Mouse (Mus musculus): ENCODE measurements around the gene Adh5. TPM values are rescaled to one million over a fixed set of nuclear protein-coding genes. Genes with fewer than 3 reads are reported as not detected.

The Adh5 gene
- 207 and 222 TPM in 2 replicates for polyA plus RNA-seq (2016; fragmentation: Nextera tagmentation; extraction: Ambion mirVana)

DNA sequence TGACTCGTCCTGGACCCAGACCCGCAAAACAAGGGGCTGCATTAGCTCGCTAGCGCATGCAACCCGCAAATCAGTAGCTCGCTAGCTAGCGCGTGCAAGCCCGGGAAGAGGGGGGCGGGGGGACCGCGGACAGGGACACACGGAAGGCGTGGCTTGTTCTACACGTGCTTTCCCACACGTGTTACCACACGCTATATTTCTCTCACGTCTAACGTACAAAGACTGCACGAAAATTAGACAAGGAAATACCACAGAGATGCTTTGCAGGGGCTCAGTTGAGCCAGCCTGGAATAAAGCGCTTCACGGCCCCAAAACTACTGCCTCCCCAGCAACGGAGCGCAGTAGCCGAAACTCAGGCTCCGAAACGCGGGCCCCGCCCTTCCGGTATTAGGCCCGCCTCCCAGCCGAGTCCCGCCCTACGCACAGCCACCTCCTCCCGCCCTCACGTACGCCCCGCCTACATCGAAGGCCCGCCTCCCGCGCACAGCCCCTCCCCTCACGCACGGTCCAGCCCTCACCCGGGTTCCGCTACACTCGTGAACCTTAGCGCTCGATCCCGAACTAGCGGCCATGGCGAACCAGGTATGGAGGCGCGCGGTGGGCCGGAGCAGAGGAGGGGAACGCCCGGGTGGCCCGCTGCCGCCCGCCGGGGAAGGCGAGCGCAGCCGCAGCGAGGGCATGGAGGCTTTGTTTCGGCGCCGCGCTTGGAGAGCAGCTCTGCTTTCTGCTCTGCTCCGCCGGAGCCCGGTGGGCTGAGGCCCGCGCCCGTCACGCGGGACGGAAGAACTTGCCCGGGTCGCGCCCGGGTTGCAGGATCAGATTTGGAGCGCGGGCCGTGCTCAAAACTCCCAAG, at the start of gene Adh5:
TSS of gene Adh5 (plus strand) at position 482 of the 853 bp plus-strand sequence.
- peaks cover 31% of the 10 kb centered on the region for H3K36me3 ChIP-seq
- H3K9me3 ChIP-seq, result no peaks in the 10 kb centered on the region

DNA sequence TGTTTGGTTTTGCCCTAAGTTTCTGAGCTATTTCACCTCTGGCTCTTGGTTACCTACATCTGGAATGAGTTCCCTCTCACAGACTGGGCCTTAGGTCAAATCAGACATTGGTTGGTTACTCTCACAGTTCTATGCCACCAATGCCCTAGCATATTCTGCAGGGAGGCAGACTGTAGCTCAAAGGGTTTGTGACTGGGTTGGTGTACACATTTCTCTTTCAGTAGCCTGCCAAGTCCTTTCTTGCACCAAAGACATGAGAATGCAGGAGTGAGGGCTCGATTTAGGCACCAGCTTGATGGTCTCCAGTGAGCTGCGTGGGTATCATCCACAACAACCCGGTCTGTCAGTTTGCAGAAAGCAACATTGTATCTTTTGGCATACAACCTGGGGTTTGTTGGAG, 38.0 kb upstream of the Adh5 start:
- no peak overlapping the region for H3K9ac ChIP-seq (replicated peaks)
- no peaks in the 10 kb centered on the region for H3K9me3 ChIP-seq
- no peak for ATAC-seq (ENCODE audit: insufficient number of reproducible peaks, insufficient read depth, low FRiP score, low TSS enrichment, low read depth)
- H3K4me3 ChIP-seq (replicated peaks), result no peak overlapping the region
- WGBS, result 79% methylated on average over 3 of the region's 3 CpGs
- H3K36me3 ChIP-seq, result no peaks in the 10 kb centered on the region
- H3K4me2 ChIP-seq, result no peak overlapping the region
- H3K27me3 ChIP-seq, result no peaks in the 10 kb centered on the region
- H3K4me1 ChIP-seq (replicated peaks), result no peaks in the 10 kb centered on the region
- no peak overlapping the region for H3K27ac ChIP-seq

More for the DNA sequence above, at the start of gene Adh5:
- Histone ChIP-seq H3K4me1 (replicated peaks) (peaks cover 12% of the 10 kb centered on the region), H3K27ac (peak within 1 kb of the TSS; percentile 91), H3K27me3 (no peaks in the 10 kb centered on the region), H3K9ac (replicated peaks) (peak within 1 kb of the TSS; percentile 90), H3K4me3 (replicated peaks) (peak within 1 kb of the TSS; percentile 78), H3K4me2 (peak within 1 kb of the TSS; percentile 75)
- peak; percentile 98 for ATAC-seq (ENCODE audit: insufficient number of reproducible peaks, insufficient read depth, low FRiP score, low TSS enrichment, low read depth)
- WGBS, result under 1% methylated on average over 86 of the region's 86 CpGs

DNA sequence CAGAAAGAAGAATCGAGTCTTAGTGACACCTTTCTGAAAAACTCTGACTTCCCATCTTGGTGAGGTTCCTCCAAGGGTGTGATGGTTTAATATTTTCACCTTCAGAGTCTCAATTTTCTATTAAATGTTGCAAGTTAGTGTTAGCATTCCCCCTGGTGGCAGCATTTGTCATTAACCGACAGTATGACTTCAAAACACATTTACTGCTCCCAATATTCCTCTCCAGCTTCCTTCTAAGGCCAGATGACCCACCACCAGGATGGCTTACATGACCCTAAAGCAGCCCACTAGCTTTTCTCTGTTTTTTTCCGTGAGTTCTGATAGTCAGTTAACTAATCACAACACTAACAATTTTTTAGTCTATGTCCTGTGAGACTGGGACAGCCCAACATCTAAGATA, 37.6 kb upstream of the Adh5 start:
- ATAC-seq (ENCODE audit: insufficient number of reproducible peaks, insufficient read depth, low FRiP score, low TSS enrichment, low read depth), result no peak
- no peak overlapping the region for H3K4me3 ChIP-seq (replicated peaks)
- WGBS, result 44% methylated on average over 3 of the region's 3 CpGs
- no peaks in the 10 kb centered on the region for H3K4me1 ChIP-seq (replicated peaks)
- H3K4me2 ChIP-seq, result no peak overlapping the region
- H3K27me3 ChIP-seq, result no peaks in the 10 kb centered on the region
- no peaks in the 10 kb centered on the region for H3K36me3 ChIP-seq
- no peaks in the 10 kb centered on the region for H3K9me3 ChIP-seq
- no peak overlapping the region for H3K9ac ChIP-seq (replicated peaks)
- H3K27ac ChIP-seq, result no peak overlapping the region

DNA sequence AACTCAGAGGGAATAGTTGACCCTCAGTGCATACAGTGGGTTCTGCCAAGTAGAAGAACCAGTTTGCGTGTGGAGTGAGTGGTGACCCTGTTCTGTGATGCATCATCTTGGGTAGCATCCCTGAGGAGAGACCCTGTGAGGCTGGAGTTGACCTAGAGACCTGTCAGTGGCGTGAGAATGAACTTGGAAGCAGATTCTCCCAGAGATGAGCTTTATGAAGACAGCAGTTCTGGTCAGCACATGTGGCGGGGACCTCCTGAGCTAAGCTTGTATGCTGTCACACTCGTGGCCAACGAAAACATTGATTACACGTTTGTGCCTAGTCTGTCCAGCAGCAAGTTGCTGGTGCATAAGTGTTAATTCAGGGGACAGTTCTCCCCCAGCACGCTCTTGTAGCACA, 37.1 kb upstream of the Adh5 start:
- H3K4me1 ChIP-seq (replicated peaks), result no peaks in the 10 kb centered on the region
- H3K4me2 ChIP-seq, result no peak overlapping the region
- H3K36me3 ChIP-seq, result no peaks in the 10 kb centered on the region
- no peaks in the 10 kb centered on the region for H3K9me3 ChIP-seq
- no peak overlapping the region for H3K4me3 ChIP-seq (replicated peaks)
- H3K27ac ChIP-seq, result no peak overlapping the region
- ATAC-seq (ENCODE audit: insufficient number of reproducible peaks, insufficient read depth, low FRiP score, low TSS enrichment, low read depth), result no peak
- WGBS, result 87% methylated on average over 7 of the region's 7 CpGs
- no peaks in the 10 kb centered on the region for H3K27me3 ChIP-seq
- H3K9ac ChIP-seq (replicated peaks), result no peak overlapping the region

DNA sequence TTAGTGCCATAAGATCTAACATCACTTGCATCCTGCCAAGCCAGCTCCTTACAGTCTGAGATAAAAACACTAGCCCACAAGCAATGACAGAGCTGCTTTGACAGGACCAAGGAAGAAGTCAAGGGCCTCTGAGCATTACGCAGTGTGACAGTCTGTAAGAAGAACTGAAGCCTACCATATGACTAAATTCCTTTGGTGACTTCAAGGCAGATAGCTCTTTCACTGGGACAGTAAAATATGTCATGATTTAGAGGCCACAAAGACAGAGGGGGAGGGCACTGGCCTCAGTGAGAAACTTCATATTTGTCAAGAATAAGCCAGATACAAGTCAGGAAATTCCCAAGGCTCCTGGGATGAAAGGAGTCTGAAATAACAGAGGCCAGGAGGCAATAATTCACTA, 35.0 kb upstream of the Adh5 start:
- 94% methylated on average over 1 of the region's 1 CpGs for WGBS

DNA sequence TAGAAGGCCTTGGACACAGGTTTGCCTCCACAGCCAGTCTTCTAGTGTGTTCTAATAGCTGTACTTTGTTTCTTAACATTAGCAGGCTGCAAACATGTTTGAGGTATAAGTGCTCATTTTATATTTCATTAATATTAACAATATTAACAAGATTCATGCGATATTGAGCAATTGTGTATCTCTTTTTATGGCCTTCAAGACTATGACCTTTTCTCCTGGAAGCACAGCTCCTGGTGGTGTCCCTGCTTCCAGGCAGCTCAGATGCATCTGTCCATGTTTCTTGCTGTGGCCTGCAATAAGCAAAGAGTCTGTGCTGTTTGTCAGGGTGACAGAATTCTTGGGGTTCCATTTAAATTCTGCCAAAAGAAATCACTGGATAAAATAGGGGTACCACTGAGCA, 33.3 kb upstream of the Adh5 start:
- ATAC-seq (ENCODE audit: insufficient number of reproducible peaks, insufficient read depth, low FRiP score, low TSS enrichment, low read depth), result no peak
- WGBS, result 83% methylated on average over 1 of the region's 1 CpGs

More for the DNA sequence above, 35.0 kb upstream of the Adh5 start:
- no peaks in the 10 kb centered on the region for H3K36me3 ChIP-seq
- H3K9ac ChIP-seq (replicated peaks), result no peak overlapping the region
- H3K4me3 ChIP-seq (replicated peaks), result no peak overlapping the region
- H3K27ac ChIP-seq, result no peak overlapping the region
- no peaks in the 10 kb centered on the region for H3K4me1 ChIP-seq (replicated peaks)
- no peaks in the 10 kb centered on the region for H3K9me3 ChIP-seq
- no peaks in the 10 kb centered on the region for H3K27me3 ChIP-seq
- no peak for ATAC-seq (ENCODE audit: insufficient number of reproducible peaks, insufficient read depth, low FRiP score, low TSS enrichment, low read depth)
- no peak overlapping the region for H3K4me2 ChIP-seq

DNA sequence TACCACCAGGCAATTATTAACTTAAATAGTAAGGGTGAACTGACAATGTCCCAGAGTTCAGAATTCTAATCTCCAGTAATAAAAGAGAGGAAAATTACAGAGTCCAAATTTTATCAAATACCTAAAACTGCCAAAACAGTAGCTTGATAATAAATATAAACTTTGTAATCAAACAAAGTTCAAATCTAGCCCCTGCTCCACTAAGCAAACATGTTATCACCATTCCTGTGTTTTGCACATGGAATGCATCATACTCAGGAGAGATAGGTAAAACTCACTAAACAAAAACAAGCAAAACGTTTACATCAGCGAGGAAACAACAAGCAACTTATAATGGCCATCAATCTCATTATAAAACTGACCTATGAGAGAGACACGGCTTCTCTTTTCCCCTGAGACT, 32.7 kb upstream of the Adh5 start:
- Histone ChIP-seq H3K27ac (no peak overlapping the region), H3K9me3 (no peaks in the 10 kb centered on the region), H3K4me2 (no peak overlapping the region), H3K4me1 (replicated peaks) (no peaks in the 10 kb centered on the region), H3K27me3 (no peaks in the 10 kb centered on the region), H3K9ac (replicated peaks) (no peak overlapping the region), H3K4me3 (replicated peaks) (no peak overlapping the region), H3K36me3 (no peaks in the 10 kb centered on the region)
- ATAC-seq (ENCODE audit: insufficient number of reproducible peaks, insufficient read depth, low FRiP score, low TSS enrichment, low read depth), result no peak
- 83% methylated on average over 3 of the region's 3 CpGs for WGBS

More for the DNA sequence above, 33.3 kb upstream of the Adh5 start:
- H3K4me1 ChIP-seq (replicated peaks), result no peaks in the 10 kb centered on the region
- H3K27ac ChIP-seq, result no peak overlapping the region
- no peak overlapping the region for H3K9ac ChIP-seq (replicated peaks)
- H3K27me3 ChIP-seq, result no peaks in the 10 kb centered on the region
- no peak overlapping the region for H3K4me3 ChIP-seq (replicated peaks)
- no peaks in the 10 kb centered on the region for H3K9me3 ChIP-seq
- no peak overlapping the region for H3K4me2 ChIP-seq
- H3K36me3 ChIP-seq, result no peaks in the 10 kb centered on the region

DNA sequence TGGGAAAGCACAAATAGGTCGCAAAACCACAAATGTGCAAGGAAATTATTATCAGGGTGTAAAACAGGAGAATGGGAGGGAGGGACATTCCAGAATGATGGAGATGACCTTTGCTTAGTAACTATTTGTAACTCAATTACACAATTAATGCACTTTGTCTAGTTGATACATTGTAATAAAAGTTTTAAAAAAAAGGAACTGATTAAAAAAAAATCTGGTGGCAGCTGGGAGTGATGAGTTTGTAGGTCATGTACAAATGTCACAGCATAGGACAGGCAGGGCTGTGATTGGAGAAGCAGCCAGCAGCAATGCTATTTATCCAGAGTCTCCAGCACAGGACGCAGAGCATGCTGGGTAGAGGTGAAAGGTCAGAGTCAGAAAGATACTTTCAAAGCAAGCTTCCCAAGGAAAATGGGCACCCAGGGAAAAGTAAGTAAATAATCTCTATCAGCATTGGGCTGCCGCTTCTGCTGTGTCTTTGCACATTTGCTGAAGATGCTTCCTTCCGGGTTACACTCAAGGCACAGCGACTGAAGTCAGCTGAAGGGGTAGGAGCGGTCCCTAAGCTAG, 27.7 kb upstream of the Adh5 start, which contains the start of gene Adh4:
TSS of gene Adh4 (plus strand) at position 346 of the 570 bp plus-strand sequence.
- H3K27ac ChIP-seq, result no peak within 1 kb of the TSS
- no peak within 1 kb of the TSS for H3K9ac ChIP-seq (replicated peaks)
- H3K9me3 ChIP-seq, result no peaks in the 10 kb centered on the region
- H3K27me3 ChIP-seq, result no peaks in the 10 kb centered on the region
- no peak within 1 kb of the TSS for H3K4me3 ChIP-seq (replicated peaks)
- H3K4me1 ChIP-seq (replicated peaks), result no peaks in the 10 kb centered on the region
- WGBS, result 84% methylated on average over 6 of the region's 6 CpGs
- no peak within 1 kb of the TSS for H3K4me2 ChIP-seq
- no peak for ATAC-seq (ENCODE audit: insufficient number of reproducible peaks, insufficient read depth, low FRiP score, low TSS enrichment, low read depth)
- no peaks in the 10 kb centered on the region for H3K36me3 ChIP-seq

DNA sequence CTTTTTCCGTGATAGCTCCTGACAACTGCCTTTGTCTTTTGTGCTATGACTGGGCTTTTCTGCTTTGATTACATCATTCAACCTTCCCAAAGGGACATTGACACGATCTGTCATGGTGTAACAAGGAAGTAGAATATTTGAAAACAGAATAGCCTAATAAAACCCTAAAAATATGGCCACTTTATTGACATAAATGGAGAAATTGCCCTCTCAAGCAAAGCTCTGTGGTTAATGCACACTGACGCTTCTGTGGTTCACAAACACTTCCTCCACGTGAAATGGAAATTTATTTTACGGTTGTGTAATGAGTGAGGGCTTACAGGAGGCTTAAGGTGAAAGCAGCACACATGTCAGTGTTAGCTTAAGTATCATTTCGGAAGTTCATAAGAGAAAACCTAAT, 23.5 kb upstream of the Adh5 start:
- Histone ChIP-seq H3K4me2 (no peak overlapping the region), H3K9me3 (no peaks in the 10 kb centered on the region), H3K9ac (replicated peaks) (no peak overlapping the region), H3K4me3 (replicated peaks) (no peak overlapping the region), H3K36me3 (no peaks in the 10 kb centered on the region), H3K27me3 (no peaks in the 10 kb centered on the region), H3K27ac (no peak overlapping the region), H3K4me1 (replicated peaks) (no peaks in the 10 kb centered on the region)
- WGBS, result 52% methylated on average over 6 of the region's 6 CpGs
- ATAC-seq (ENCODE audit: insufficient number of reproducible peaks, insufficient read depth, low FRiP score, low TSS enrichment, low read depth), result no peak

DNA sequence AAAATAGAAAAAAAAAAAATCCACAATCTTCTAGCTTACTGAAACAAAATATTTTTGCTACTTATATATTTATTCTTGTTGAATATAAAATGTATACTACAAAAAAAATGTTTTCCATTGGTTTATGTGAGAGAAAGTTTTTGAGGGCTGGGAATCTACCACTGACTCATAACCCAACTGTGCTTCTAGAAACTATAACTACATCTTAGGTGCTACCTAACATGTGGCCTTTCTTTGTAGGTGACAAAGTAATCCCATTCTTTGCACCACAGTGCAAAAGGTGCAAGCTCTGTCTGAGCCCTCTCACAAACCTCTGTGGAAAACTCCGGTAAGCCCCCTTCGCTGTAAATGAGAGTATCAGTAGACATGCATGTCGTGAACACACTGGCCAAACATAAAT, 22.5 kb upstream of the Adh5 start:
- no peaks in the 10 kb centered on the region for H3K27me3 ChIP-seq
- no peak overlapping the region for H3K27ac ChIP-seq
- no peak overlapping the region for H3K4me2 ChIP-seq
- WGBS, result 92% methylated on average over 3 of the region's 3 CpGs
- no peaks in the 10 kb centered on the region for H3K36me3 ChIP-seq
- H3K9ac ChIP-seq (replicated peaks), result no peak overlapping the region
- no peak for ATAC-seq (ENCODE audit: insufficient number of reproducible peaks, insufficient read depth, low FRiP score, low TSS enrichment, low read depth)
- H3K9me3 ChIP-seq, result no peaks in the 10 kb centered on the region
- H3K4me1 ChIP-seq (replicated peaks), result no peaks in the 10 kb centered on the region
- no peak overlapping the region for H3K4me3 ChIP-seq (replicated peaks)

DNA sequence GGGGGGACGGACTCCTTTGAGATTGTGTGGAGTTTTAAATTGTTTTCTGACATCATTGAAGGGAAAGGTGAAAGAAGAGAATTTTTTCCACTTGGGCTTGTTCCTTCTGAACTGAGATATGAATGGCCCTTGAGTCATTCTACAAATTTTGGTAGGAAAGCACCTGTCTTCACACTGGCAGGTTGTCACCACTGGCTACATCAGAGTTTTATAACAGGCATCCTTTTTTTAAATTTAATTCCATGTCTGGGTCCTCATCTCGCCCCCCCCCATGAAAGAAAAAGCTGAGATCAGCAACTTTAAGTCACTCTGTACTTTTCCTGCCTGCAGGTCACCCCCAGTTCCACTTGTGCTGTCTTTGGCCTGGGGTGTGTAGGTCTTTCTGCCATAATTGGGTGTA, 19.2 kb upstream of the Adh5 start:
- no peak overlapping the region for H3K4me2 ChIP-seq
- no peaks in the 10 kb centered on the region for H3K36me3 ChIP-seq
- H3K9me3 ChIP-seq, result no peaks in the 10 kb centered on the region
- no peak overlapping the region for H3K27ac ChIP-seq
- H3K9ac ChIP-seq (replicated peaks), result no peak overlapping the region
- H3K27me3 ChIP-seq, result no peaks in the 10 kb centered on the region
- ATAC-seq (ENCODE audit: insufficient number of reproducible peaks, insufficient read depth, low FRiP score, low TSS enrichment, low read depth), result no peak
- 66% methylated on average over 2 of the region's 2 CpGs for WGBS
- H3K4me3 ChIP-seq (replicated peaks), result no peak overlapping the region
- no peaks in the 10 kb centered on the region for H3K4me1 ChIP-seq (replicated peaks)

Measured in limb, embryonic 12.5 days (tissue).